ENCODE assay signal across 11 mouse cellular contexts in genomic region chr6:52228475-52229465, GRCm38 (mm10). TPM values are rescaled to one million over a fixed set of nuclear protein-coding genes. Genes with fewer than 3 reads are reported as not detected.
DNase-seq lines count a peak whose midpoint lies in the region; ATAC-seq lines count a peak whose summit lies in the region.
"Had no signal": no experiment of that assay in that cellular context is flagged by ENCODE, and none has a peak within 500 bp of the region (broad histone marks: within the 10 kb centered on the region; RNA-seq: fewer than 3 reads in every experiment).

No protein-coding gene starts in this region.

- peaks cover 96% of the 10 kb centered on the region for H3K27me3 ChIP-seq in forebrain, embryonic 11.5 days (ENCODE audit: control insufficient read depth, insufficient read depth, low read length)
- H3K27me3 ChIP-seq in forebrain, embryonic 16.5 days (replicated peaks; ENCODE audit: control insufficient read depth, insufficient read depth, low read length): peaks cover 88% of the 10 kb centered on the region
- no peaks in the 10 kb centered on the region for H3K27me3 ChIP-seq in limb, embryonic 12.5 days
- no peaks in the 10 kb centered on the region for H3K27me3 ChIP-seq in neural tube, embryonic 15.5 days (replicated peaks)

- 2% methylated on average over 38 of the region's 38 CpGs for WGBS in forebrain, embryonic 11.5 days
- 1% methylated on average over 38 of the region's 38 CpGs for WGBS in forebrain, embryonic 16.5 days
- under 1% methylated on average over 38 of the region's 38 CpGs for WGBS in limb, embryonic 12.5 days
- under 1% methylated on average over 38 of the region's 38 CpGs for WGBS in neural tube, embryonic 15.5 days

- H3K4me3 ChIP-seq in forebrain, embryonic 11.5 days (ENCODE audit: low read depth, low read length): no peak overlapping the region
- H3K4me3 ChIP-seq in forebrain, embryonic 16.5 days (replicated peaks; ENCODE audit: low read length): no peak overlapping the region
- H3K4me3 ChIP-seq in limb, embryonic 12.5 days (replicated peaks): peak overlapping the region; percentile 78
- peak overlapping the region; percentile 44 for H3K4me3 ChIP-seq in neural tube, embryonic 15.5 days (replicated peaks)
- H3K4me3 ChIP-seq: embryonic facial prominence, embryonic 15.5 days; lung, embryonic 15.5 days had no signal

- no peak overlapping the region for H3K9ac ChIP-seq in forebrain, embryonic 11.5 days (ENCODE audit: low read length)
- no peak overlapping the region for H3K9ac ChIP-seq in forebrain, embryonic 16.5 days (replicated peaks; ENCODE audit: low read depth, low read length)
- peak overlapping the region; percentile 100 for H3K9ac ChIP-seq in limb, embryonic 12.5 days (replicated peaks)
- peak overlapping the region; percentile 64 for H3K9ac ChIP-seq in neural tube, embryonic 15.5 days (replicated peaks)
- H3K9ac ChIP-seq: embryonic facial prominence, embryonic 15.5 days; lung, embryonic 15.5 days had no signal

- H3K36me3 ChIP-seq in forebrain, embryonic 11.5 days (ENCODE audit: control insufficient read depth, insufficient read depth, low read length): no peaks in the 10 kb centered on the region
- H3K36me3 ChIP-seq in forebrain, embryonic 16.5 days (ENCODE audit: control insufficient read depth, insufficient read depth): no peaks in the 10 kb centered on the region
- H3K36me3 ChIP-seq in limb, embryonic 12.5 days: peaks cover 53% of the 10 kb centered on the region
- no peaks in the 10 kb centered on the region for H3K36me3 ChIP-seq in neural tube, embryonic 15.5 days
- H3K36me3 ChIP-seq: embryonic facial prominence, embryonic 15.5 days; lung, embryonic 15.5 days had no signal

- no peak overlapping the region for H3K27ac ChIP-seq in forebrain, embryonic 11.5 days (ENCODE audit: low read depth, low read length)
- no peak overlapping the region for H3K27ac ChIP-seq in forebrain, embryonic 16.5 days (ENCODE audit: low read length)
- peak overlapping the region; percentile 100 for H3K27ac ChIP-seq in limb, embryonic 12.5 days
- peak overlapping the region; percentile 86 for H3K27ac ChIP-seq in neural tube, embryonic 15.5 days (replicated peaks)
- H3K27ac ChIP-seq: embryonic facial prominence, embryonic 15.5 days; lung, embryonic 15.5 days had no signal

- H3K9me3 ChIP-seq in forebrain, embryonic 11.5 days (ENCODE audit: control insufficient read depth, low read length): no peaks in the 10 kb centered on the region
- H3K9me3 ChIP-seq in forebrain, embryonic 16.5 days (ENCODE audit: control insufficient read depth, low read length): no peaks in the 10 kb centered on the region
- H3K9me3 ChIP-seq in limb, embryonic 12.5 days: no peaks in the 10 kb centered on the region
- H3K9me3 ChIP-seq in neural tube, embryonic 15.5 days (replicated peaks): no peaks in the 10 kb centered on the region
- H3K9me3 ChIP-seq: embryonic facial prominence, embryonic 15.5 days; lung, embryonic 15.5 days had no signal

- DNase-seq in forebrain, embryonic 11.5 days (ENCODE audit: low spot score): peak; percentile 72
- DNase-seq in thymus, postnatal 4 days: peak; percentile 50
- DNase-seq in thymus, postnatal 0 days (ENCODE audit: low spot score): no peak
- DNase-seq in layer of hippocampus, adult 9-11 months: no peak
- DNase-seq in right cerebral cortex, postnatal 14 days: no peak
- DNase-seq: cerebellum, postnatal 10 days had no signal

- H3K4me2 ChIP-seq in forebrain, embryonic 11.5 days (ENCODE audit: low read depth, low read length, severe bottlenecking): no peak overlapping the region
- no peak overlapping the region for H3K4me2 ChIP-seq in forebrain, embryonic 16.5 days (ENCODE audit: low read length)
- peak overlapping the region; percentile 96 for H3K4me2 ChIP-seq in limb, embryonic 12.5 days
- H3K4me2 ChIP-seq in neural tube, embryonic 15.5 days: peak overlapping the region; percentile 58
- H3K4me2 ChIP-seq: embryonic facial prominence, embryonic 15.5 days; lung, embryonic 15.5 days had no signal

- no peaks in the 10 kb centered on the region for H3K4me1 ChIP-seq in forebrain, embryonic 11.5 days (replicated peaks; ENCODE audit: control insufficient read depth, insufficient read depth, low read length)
- H3K4me1 ChIP-seq in forebrain, embryonic 16.5 days (replicated peaks; ENCODE audit: control insufficient read depth, insufficient read depth, low read length): no peaks in the 10 kb centered on the region
- H3K4me1 ChIP-seq in limb, embryonic 12.5 days (replicated peaks): peaks cover 7% of the 10 kb centered on the region; the same call in 1 of the 2 replicates
- H3K4me1 ChIP-seq in neural tube, embryonic 15.5 days: peaks cover 28% of the 10 kb centered on the region; the same call in 1 of the 2 replicates

- no peak for ATAC-seq in forebrain, embryonic 11.5 days (replicated peaks; ENCODE audit: low FRiP score)
- ATAC-seq in forebrain, embryonic 16.5 days: no peak
- no peak for ATAC-seq in limb, embryonic 12.5 days (ENCODE audit: insufficient number of reproducible peaks, insufficient read depth, low FRiP score, low TSS enrichment, low read depth)
- ATAC-seq in neural tube, embryonic 15.5 days (ENCODE audit: low FRiP score): no peak

RNA-seq across cellular contexts. Expression of gene Hoxa9, which starts 2.1 kb away (rescaled TPM):
- polyA plus RNA-seq in forebrain, embryonic 11.5 days (2014; fragmentation: Nextera tagmentation; extraction: Ambion mirVana): not detected in 2 replicates
- polyA plus RNA-seq in forebrain, embryonic 16.5 days (2015; fragmentation: Nextera tagmentation; extraction: Ambion mirVana): 0.30 TPM in 1 of 2 replicates, not detected in the other
- 0.62 and 0.81 TPM in 2 replicates for polyA plus RNA-seq in thymus, postnatal 0 days (2015; fragmentation: Nextera tagmentation; extraction: Ambion mirVana)
- polyA plus RNA-seq in limb, embryonic 12.5 days (2016; fragmentation: Nextera tagmentation; extraction: Ambion mirVana): 74.7 and 77.4 TPM in 2 replicates
- polyA plus RNA-seq in neural tube, embryonic 15.5 days (2015; fragmentation: Nextera tagmentation; extraction: Ambion mirVana): 64.3 and 77.5 TPM in 2 replicates

RNA-seq across cellular contexts. Expression of gene Hoxa7, which starts 7.1 kb away (rescaled TPM):
- not detected in 2 replicates for polyA plus RNA-seq in forebrain, embryonic 11.5 days (2014; fragmentation: Nextera tagmentation; extraction: Ambion mirVana)
- not detected in 2 replicates for polyA plus RNA-seq in forebrain, embryonic 16.5 days (2015; fragmentation: Nextera tagmentation; extraction: Ambion mirVana)
- polyA plus RNA-seq in thymus, postnatal 0 days (2015; fragmentation: Nextera tagmentation; extraction: Ambion mirVana): 0.71 and 1.4 TPM in 2 replicates
- 11.7 and 13.8 TPM in 2 replicates for polyA plus RNA-seq in limb, embryonic 12.5 days (2016; fragmentation: Nextera tagmentation; extraction: Ambion mirVana)
- polyA plus RNA-seq in neural tube, embryonic 15.5 days (2015; fragmentation: Nextera tagmentation; extraction: Ambion mirVana): 86.8 and 109 TPM in 2 replicates
- polyA plus RNA-seq: embryonic facial prominence, embryonic 15.5 days had no signal

RNA-seq across cellular contexts. Expression of gene Hoxa10, which starts 11.9 kb away (rescaled TPM):
- polyA plus RNA-seq in forebrain, embryonic 11.5 days (2014; fragmentation: Nextera tagmentation; extraction: Ambion mirVana): not detected in 2 replicates
- 0.29 TPM in 1 of 2 replicates, not detected in the other for polyA plus RNA-seq in forebrain, embryonic 16.5 days (2015; fragmentation: Nextera tagmentation; extraction: Ambion mirVana)
- 0.08 and 0.19 TPM in 2 replicates for polyA plus RNA-seq in thymus, postnatal 0 days (2015; fragmentation: Nextera tagmentation; extraction: Ambion mirVana)
- 272 and 294 TPM in 2 replicates for polyA plus RNA-seq in limb, embryonic 12.5 days (2016; fragmentation: Nextera tagmentation; extraction: Ambion mirVana)
- 48.9 and 69.7 TPM in 2 replicates for polyA plus RNA-seq in neural tube, embryonic 15.5 days (2015; fragmentation: Nextera tagmentation; extraction: Ambion mirVana)
- polyA plus RNA-seq: embryonic facial prominence, embryonic 15.5 days had no signal

RNA-seq across cellular contexts. Expression of gene Gm28308, which starts 15.6 kb away (rescaled TPM):
- not detected in 2 replicates for polyA plus RNA-seq in forebrain, embryonic 11.5 days (2014; fragmentation: Nextera tagmentation; extraction: Ambion mirVana)
- not detected in 2 replicates for polyA plus RNA-seq in forebrain, embryonic 16.5 days (2015; fragmentation: Nextera tagmentation; extraction: Ambion mirVana)
- polyA plus RNA-seq in thymus, postnatal 0 days (2015; fragmentation: Nextera tagmentation; extraction: Ambion mirVana): not detected in 2 replicates
- 2.1 TPM in 1 of 2 replicates, not detected in the other for polyA plus RNA-seq in limb, embryonic 12.5 days (2016; fragmentation: Nextera tagmentation; extraction: Ambion mirVana)
- polyA plus RNA-seq in neural tube, embryonic 15.5 days (2015; fragmentation: Nextera tagmentation; extraction: Ambion mirVana): not detected in 2 replicates
- polyA plus RNA-seq: embryonic facial prominence, embryonic 15.5 days; lung, embryonic 15.5 days had no signal

RNA-seq across cellular contexts. Expression of gene Hoxa3, which starts 15.6 kb away (rescaled TPM):
- polyA plus RNA-seq in forebrain, embryonic 11.5 days (2014; fragmentation: Nextera tagmentation; extraction: Ambion mirVana): not detected in 2 replicates
- not detected in 2 replicates for polyA plus RNA-seq in forebrain, embryonic 16.5 days (2015; fragmentation: Nextera tagmentation; extraction: Ambion mirVana)
- 1.1 and 1.2 TPM in 2 replicates for polyA plus RNA-seq in thymus, postnatal 0 days (2015; fragmentation: Nextera tagmentation; extraction: Ambion mirVana)
- 7.7 and 7.9 TPM in 2 replicates for polyA plus RNA-seq in limb, embryonic 12.5 days (2016; fragmentation: Nextera tagmentation; extraction: Ambion mirVana)
- polyA plus RNA-seq in neural tube, embryonic 15.5 days (2015; fragmentation: Nextera tagmentation; extraction: Ambion mirVana): 10.7 and 14.6 TPM in 2 replicates

Comparison
In these comparisons a context has a peak if more than half of its experiments do, and no peak if none do; other contexts are left out.
1. DNase-seq: peak in forebrain, embryonic 11.5 days (single experiment) and thymus, postnatal 4 days (single experiment); none in thymus, postnatal 0 days (single experiment), layer of hippocampus, adult 9-11 months (single experiment) and right cerebral cortex, postnatal 14 days (single experiment).
2. H3K27ac ChIP-seq: peak in limb, embryonic 12.5 days (single experiment) and neural tube, embryonic 15.5 days (single experiment); none in forebrain, embryonic 11.5 days (single experiment) and forebrain, embryonic 16.5 days (single experiment).
3. H3K4me2 ChIP-seq: peak in limb, embryonic 12.5 days (single experiment) and neural tube, embryonic 15.5 days (single experiment); none in forebrain, embryonic 11.5 days (single experiment) and forebrain, embryonic 16.5 days (single experiment).
4. H3K4me3 ChIP-seq: peak in limb, embryonic 12.5 days (single experiment) and neural tube, embryonic 15.5 days (single experiment); none in forebrain, embryonic 11.5 days (single experiment) and forebrain, embryonic 16.5 days (single experiment).
5. H3K9ac ChIP-seq: peak in limb, embryonic 12.5 days (single experiment) and neural tube, embryonic 15.5 days (single experiment); none in forebrain, embryonic 11.5 days (single experiment) and forebrain, embryonic 16.5 days (single experiment).
6. RNA of gene Hoxa9, which starts 2.1 kb away (polyA plus RNA-seq): 64.3 to 77.5 TPM in neural tube, embryonic 15.5 days and 74.7 to 77.4 TPM in limb, embryonic 12.5 days; 0.62 to 0.81 TPM in thymus, postnatal 0 days, not detected in forebrain, embryonic 11.5 days and 0.30 TPM in forebrain, embryonic 16.5 days; every median in the first group is over 10 times any median in the second.
7. RNA of gene Hoxa10, which starts 11.9 kb away (polyA plus RNA-seq): 272 to 294 TPM in limb, embryonic 12.5 days and 48.9 to 69.7 TPM in neural tube, embryonic 15.5 days; 0.08 to 0.19 TPM in thymus, postnatal 0 days, not detected in forebrain, embryonic 11.5 days and 0.29 TPM in forebrain, embryonic 16.5 days; every median in the first group is over 10 times any median in the second.